Mouse (Mus musculus) intestine, embryonic 15.5 days (tissue): Measurements from ENCODE around the gene Arhgap24. TPM values are rescaled to one million over a fixed set of nuclear protein-coding genes. Genes with fewer than 3 reads are reported as not detected.

Experiments
- ATAC-seq: fragments of 200-750 bp; cut with Nextera tagmentation; 2 replicates; pipeline ENCODE4 v1.8.0; 2017; ENCODE audit warnings: moderate TSS enrichment, moderate library complexity
- H3K27ac ChIP-seq: fragments of 300-500 bp; sonication (generic); 2 replicates; pipeline ENCODE4 v1.5.1; 2015; ENCODE audit warnings: mild to moderate bottlenecking, inconsistent platforms
- H3K27me3 ChIP-seq: fragments of 300-500 bp; sonication (generic); replicated peaks from 2 replicates; pipeline ENCODE4 v1.6.1; 2015; ENCODE audit warnings: inconsistent platforms
- H3K36me3 ChIP-seq: fragments of 300-500 bp; sonication (generic); 2 replicates; pipeline ENCODE4 v1.6.1; 2015; ENCODE audit warnings: inconsistent platforms
- H3K4me1 ChIP-seq: fragments of 300-500 bp; sonication (generic); replicated peaks from 2 replicates; pipeline ENCODE4 v1.6.1; 2015; ENCODE audit warnings: inconsistent platforms
- H3K4me2 ChIP-seq: fragments of 300-500 bp; sonication (generic); replicated peaks from 2 replicates; pipeline ENCODE4 v1.6.1; 2015; ENCODE audit warnings: mild to moderate bottlenecking, inconsistent platforms
- H3K4me3 ChIP-seq: fragments of 300-500 bp; sonication (generic); replicated peaks from 2 replicates; pipeline ENCODE4 v1.5.1; 2015; ENCODE audit warnings: inconsistent platforms
- H3K9ac ChIP-seq: fragments of 300-500 bp; sonication (generic); 2 replicates; pipeline ENCODE4 v1.6.1; 2015; ENCODE audit warnings: inconsistent platforms
- H3K9me3 ChIP-seq: fragments of 300-500 bp; sonication (generic); 2 replicates; pipeline ENCODE4 v1.6.1; 2016; ENCODE audit warnings: inconsistent platforms
- WGBS: fragments of 180-500 bp; shearing (Covaris S2); methylation state at CpG from one replicate; pipeline ENCODE4 v1.1.7; 2015; 5-methylcytosine and 5-hydroxymethylcytosine counted together
- polyA plus RNA-seq: library from polyadenylated mRNA; unstranded; fragments of >200 nt; fragmentation: Nextera tagmentation; extraction: Ambion mirVana; gene quantifications from 2 replicates; pipeline ENCODE4 v1.2.1, GENCODE M21; 2015

Gene Arhgap24
- polyA plus RNA-seq, 1 experiment from 2014 or later: 12.0 TPM

- H3K4me2 ChIP-seq: no peak overlapping the region
- H3K27me3 ChIP-seq: no peaks in the 10 kb centered on the region
- ATAC-seq: no peak
- H3K9ac ChIP-seq: no peak overlapping the region
- H3K9me3 ChIP-seq: no peaks in the 10 kb centered on the region
- H3K27ac ChIP-seq: no peak overlapping the region
- H3K4me3 ChIP-seq: no peak overlapping the region
- no peaks in the 10 kb centered on the region for H3K4me1 ChIP-seq
- H3K36me3 ChIP-seq: no peaks in the 10 kb centered on the region
- WGBS: 73% methylated on average over 1 of the region's 1 CpGs
Observed at GRCm38 (mm10) chr5:102552533-102552932, 71.3 kb downstream of the Arhgap24 start.

- Histone ChIP-seq H3K9ac (no peak overlapping the region), H3K4me2 (no peak overlapping the region), H3K36me3 (no peaks in the 10 kb centered on the region), H3K4me1 (no peaks in the 10 kb centered on the region), H3K27ac (no peak overlapping the region), H3K27me3 (no peaks in the 10 kb centered on the region), H3K4me3 (no peak overlapping the region), H3K9me3 (no peaks in the 10 kb centered on the region)
- no peak for ATAC-seq
- 84% methylated on average over 4 of the region's 4 CpGs for WGBS
Observed at GRCm38 (mm10) chr5:102555958-102556357, 74.8 kb downstream of the Arhgap24 start.

- H3K27ac ChIP-seq: no peak overlapping the region
- no peak overlapping the region for H3K4me2 ChIP-seq
- no peak overlapping the region for H3K4me3 ChIP-seq
- no peaks in the 10 kb centered on the region for H3K27me3 ChIP-seq
- H3K9ac ChIP-seq: no peak overlapping the region
- H3K9me3 ChIP-seq: no peaks in the 10 kb centered on the region
- no peaks in the 10 kb centered on the region for H3K4me1 ChIP-seq
- H3K36me3 ChIP-seq: no peaks in the 10 kb centered on the region
- no peak for ATAC-seq
- 89% methylated on average over 6 of the region's 6 CpGs for WGBS
Observed at GRCm38 (mm10) chr5:102560270-102560669, 79.1 kb downstream of the Arhgap24 start.

DNA sequence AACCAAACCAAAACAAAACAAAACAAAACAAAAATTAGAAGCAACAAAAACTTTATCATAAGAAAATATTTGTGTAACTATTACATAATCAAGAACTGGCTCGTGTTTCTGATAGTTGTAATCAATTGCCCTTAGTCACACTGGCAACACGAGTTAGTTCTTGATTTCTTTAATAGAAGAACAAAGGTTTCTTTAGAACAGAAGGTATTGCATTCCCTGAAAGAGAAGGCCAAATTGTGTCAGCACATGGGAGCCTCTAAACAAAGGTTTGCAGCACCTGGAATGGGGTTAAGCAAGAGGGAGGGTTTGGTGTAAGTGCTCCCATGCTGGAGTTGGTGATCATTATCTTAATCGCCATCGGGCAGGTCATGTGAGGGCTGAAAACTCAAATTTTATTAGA, 82.8 kb downstream of the Arhgap24 start:
- WGBS: 77% methylated on average over 4 of the region's 4 CpGs
- no peaks in the 10 kb centered on the region for H3K27me3 ChIP-seq
- no peak overlapping the region for H3K9ac ChIP-seq
- H3K4me2 ChIP-seq: no peak overlapping the region
- no peaks in the 10 kb centered on the region for H3K4me1 ChIP-seq
- H3K9me3 ChIP-seq: no peaks in the 10 kb centered on the region
- no peak overlapping the region for H3K4me3 ChIP-seq
- H3K36me3 ChIP-seq: no peaks in the 10 kb centered on the region
- ATAC-seq: no peak
- no peak overlapping the region for H3K27ac ChIP-seq

DNA sequence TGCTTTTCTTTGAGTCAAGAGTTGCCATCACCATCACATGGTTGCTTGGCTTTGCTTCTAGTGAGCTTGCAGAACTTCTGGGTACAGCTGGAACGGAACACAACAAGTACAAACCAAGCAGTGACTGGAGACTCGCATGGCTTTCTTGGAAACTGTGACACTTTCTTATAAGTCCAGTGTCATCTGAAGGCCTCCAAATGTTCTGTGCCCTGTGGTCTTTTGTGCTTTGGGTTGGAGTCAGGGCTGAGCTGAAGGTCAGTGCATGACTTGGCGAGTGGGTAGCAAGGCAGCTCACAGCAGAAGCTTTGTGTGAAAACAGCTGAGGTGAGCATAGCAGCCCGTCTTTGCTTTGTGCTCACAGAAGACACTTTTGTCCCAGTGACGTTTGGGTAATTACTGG, 87.6 kb downstream of the Arhgap24 start:
- Histone ChIP-seq H3K27ac (no peak overlapping the region), H3K9me3 (no peaks in the 10 kb centered on the region), H3K4me3 (no peak overlapping the region), H3K9ac (no peak overlapping the region), H3K4me1 (no peaks in the 10 kb centered on the region), H3K4me2 (no peak overlapping the region), H3K36me3 (no peaks in the 10 kb centered on the region), H3K27me3 (no peaks in the 10 kb centered on the region)
- ATAC-seq: no peak
- 75% methylated on average over 5 of the region's 5 CpGs for WGBS

DNA sequence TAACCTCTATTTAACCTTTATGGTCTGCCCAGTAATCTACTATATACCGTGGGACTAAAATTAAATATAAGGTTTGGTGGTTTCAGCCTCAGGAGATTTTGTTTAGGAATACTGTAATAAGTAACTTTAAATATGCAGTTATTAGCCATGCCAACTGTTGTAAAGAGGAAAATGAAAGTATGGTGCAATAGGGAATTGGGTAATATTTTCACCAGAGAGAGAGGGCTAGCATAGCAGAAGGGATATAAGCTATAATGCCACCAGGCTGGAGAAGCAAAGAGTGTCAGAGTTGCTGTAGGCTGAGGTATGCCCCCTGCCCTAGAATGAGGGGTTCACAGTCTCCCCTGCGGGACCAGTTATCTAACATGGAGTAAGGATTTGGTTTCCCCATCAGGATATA, 90.3 kb downstream of the Arhgap24 start:
- WGBS: 88% methylated on average over 2 of the region's 2 CpGs
- H3K27me3 ChIP-seq: no peaks in the 10 kb centered on the region
- no peak overlapping the region for H3K4me3 ChIP-seq
- H3K9ac ChIP-seq: no peak overlapping the region
- H3K4me1 ChIP-seq: no peaks in the 10 kb centered on the region
- H3K9me3 ChIP-seq: no peaks in the 10 kb centered on the region
- no peak overlapping the region for H3K27ac ChIP-seq
- no peak overlapping the region for H3K4me2 ChIP-seq
- no peak for ATAC-seq
- no peaks in the 10 kb centered on the region for H3K36me3 ChIP-seq

DNA sequence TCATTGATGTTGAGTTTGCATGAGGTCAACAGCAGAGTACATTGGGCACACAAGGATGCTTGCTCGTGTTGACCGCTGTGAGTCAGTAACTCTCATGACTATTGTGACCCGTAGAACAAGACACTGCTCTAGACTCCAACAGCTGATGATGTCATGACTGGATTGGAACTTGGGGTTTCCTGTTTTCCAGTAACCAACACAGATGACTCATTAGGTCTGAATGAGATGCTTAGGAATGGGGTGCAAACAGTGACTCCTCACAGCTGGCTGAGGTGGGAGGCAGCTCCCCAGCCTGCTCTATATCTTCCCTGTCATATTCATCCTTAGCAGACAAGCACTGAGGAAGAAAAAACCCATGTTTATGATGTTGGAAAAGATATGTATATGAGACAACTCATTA, 95.6 kb downstream of the Arhgap24 start:
- no peak overlapping the region for H3K4me2 ChIP-seq
- no peak for ATAC-seq
- no peak overlapping the region for H3K27ac ChIP-seq

DNA sequence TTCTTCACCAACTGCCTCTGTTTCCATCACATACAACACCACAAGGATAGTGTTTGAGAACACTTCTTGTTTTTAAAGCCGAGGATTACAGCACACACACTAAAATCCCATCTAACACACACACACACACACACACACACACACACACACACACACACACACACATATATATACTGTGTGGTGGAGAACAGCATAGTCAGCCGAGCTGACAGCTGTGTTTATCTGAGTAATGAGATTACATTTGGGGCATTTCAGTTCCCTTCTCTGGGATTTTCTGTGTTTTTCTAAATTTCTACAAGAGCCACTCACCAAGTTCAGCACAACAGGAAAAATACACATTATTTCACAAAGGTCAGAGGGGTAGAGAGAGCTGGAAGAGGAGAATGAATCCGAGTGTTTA, 96.5 kb downstream of the Arhgap24 start:
- no peak overlapping the region for H3K4me3 ChIP-seq
- H3K4me1 ChIP-seq: 0 out of 2 replicates have a peak, but pooled peaks cover 4% of the 10 kb centered on the region
- H3K4me2 ChIP-seq: no peak overlapping the region
- no peaks in the 10 kb centered on the region for H3K9me3 ChIP-seq
- H3K27me3 ChIP-seq: no peaks in the 10 kb centered on the region
- 27% methylated on average over 3 of the region's 3 CpGs for WGBS
- H3K9ac ChIP-seq: no peak overlapping the region
- no peaks in the 10 kb centered on the region for H3K36me3 ChIP-seq
- H3K27ac ChIP-seq: peak overlapping the region; percentile 23; the same call in 1 of the 2 replicates
- peak; percentile 53; the same call in 1 of the 2 replicates for ATAC-seq

More for the DNA sequence above, 95.6 kb downstream of the Arhgap24 start:
- H3K9ac ChIP-seq: no peak overlapping the region
- no peaks in the 10 kb centered on the region for H3K27me3 ChIP-seq
- no peak overlapping the region for H3K4me3 ChIP-seq
- H3K9me3 ChIP-seq: no peaks in the 10 kb centered on the region
- no peaks in the 10 kb centered on the region for H3K36me3 ChIP-seq
- H3K4me1 ChIP-seq: 0 out of 2 replicates have a peak, but pooled peaks cover 4% of the 10 kb centered on the region
- 90% methylated on average over 3 of the region's 3 CpGs for WGBS

- Histone ChIP-seq H3K9ac (no peak overlapping the region), H3K27me3 (no peaks in the 10 kb centered on the region), H3K4me3 (no peak overlapping the region), H3K27ac (peak overlapping the region; percentile 23; the same call in 1 of the 2 replicates), H3K4me1 (0 out of 2 replicates have a peak, but pooled peaks cover 4% of the 10 kb centered on the region), H3K9me3 (no peaks in the 10 kb centered on the region), H3K36me3 (no peaks in the 10 kb centered on the region), H3K4me2 (no peak overlapping the region)
- no peak for ATAC-seq
- 34% methylated on average over 8 of the region's 8 CpGs for WGBS
Observed at GRCm38 (mm10) chr5:102578431-102578830, 97.2 kb downstream of the Arhgap24 start.

DNA sequence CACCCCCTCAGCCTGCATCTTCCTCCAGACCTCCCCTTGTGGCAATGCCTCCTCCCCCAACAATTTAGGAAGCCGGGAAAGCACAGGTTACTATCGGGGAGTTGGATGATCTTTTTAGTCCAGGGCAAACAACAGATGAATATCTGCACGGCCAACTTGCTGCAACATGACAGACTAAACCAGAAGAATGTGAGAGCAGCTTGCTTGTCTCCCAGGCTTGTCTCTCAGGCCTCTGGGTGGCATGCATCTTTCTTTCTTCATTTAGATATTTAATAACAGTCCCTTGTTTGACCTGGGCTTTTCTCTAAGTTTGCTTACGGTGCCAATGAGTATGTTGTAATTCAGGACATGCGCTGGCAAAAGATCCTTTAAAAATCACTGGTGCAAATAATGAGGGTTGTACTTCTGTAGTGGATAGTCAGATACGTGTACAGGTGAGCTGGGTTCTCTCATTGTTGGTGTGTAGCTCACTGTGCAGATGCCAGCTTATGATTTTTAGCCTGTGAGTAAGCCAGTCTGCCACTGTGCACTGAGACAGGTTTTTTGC, 101.7 kb downstream of the Arhgap24 start:
- no peak overlapping the region for H3K4me3 ChIP-seq
- H3K27me3 ChIP-seq: no peaks in the 10 kb centered on the region
- no peak overlapping the region for H3K9ac ChIP-seq
- 44% methylated on average over 6 of the region's 6 CpGs for WGBS
- H3K4me2 ChIP-seq: no peak overlapping the region
- no peaks in the 10 kb centered on the region for H3K9me3 ChIP-seq
- no peaks in the 10 kb centered on the region for H3K36me3 ChIP-seq
- 0 out of 2 replicates have a peak, but pooled peaks cover 4% of the 10 kb centered on the region for H3K4me1 ChIP-seq
- no peak overlapping the region for H3K27ac ChIP-seq
- ATAC-seq: no peak

DNA sequence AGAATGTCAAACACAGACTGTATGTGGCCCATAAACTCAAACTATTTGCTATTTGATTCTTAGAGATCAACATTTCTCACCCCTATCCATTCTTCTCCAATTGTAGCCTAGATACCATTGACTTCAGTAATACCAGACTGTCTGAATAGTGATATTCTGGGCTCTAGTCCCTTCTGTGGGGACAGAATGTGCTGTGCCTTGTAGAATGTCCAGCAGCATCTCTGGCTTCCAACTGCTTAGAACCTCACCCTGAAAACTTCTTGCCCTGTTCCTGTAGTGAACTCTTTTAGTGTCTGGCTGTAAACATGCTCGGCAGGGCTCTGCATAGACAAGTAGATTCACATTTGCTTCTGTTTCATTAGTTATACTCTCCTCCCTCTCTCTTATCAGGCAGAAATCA, 110.2 kb downstream of the Arhgap24 start:
- Histone ChIP-seq H3K4me1 (no peaks in the 10 kb centered on the region), H3K9me3 (no peaks in the 10 kb centered on the region), H3K27ac (no peak overlapping the region), H3K4me3 (no peak overlapping the region), H3K36me3 (no peaks in the 10 kb centered on the region), H3K27me3 (no peaks in the 10 kb centered on the region), H3K4me2 (no peak overlapping the region), H3K9ac (no peak overlapping the region)
- 63% methylated on average over 1 of the region's 1 CpGs for WGBS
- ATAC-seq: no peak

DNA sequence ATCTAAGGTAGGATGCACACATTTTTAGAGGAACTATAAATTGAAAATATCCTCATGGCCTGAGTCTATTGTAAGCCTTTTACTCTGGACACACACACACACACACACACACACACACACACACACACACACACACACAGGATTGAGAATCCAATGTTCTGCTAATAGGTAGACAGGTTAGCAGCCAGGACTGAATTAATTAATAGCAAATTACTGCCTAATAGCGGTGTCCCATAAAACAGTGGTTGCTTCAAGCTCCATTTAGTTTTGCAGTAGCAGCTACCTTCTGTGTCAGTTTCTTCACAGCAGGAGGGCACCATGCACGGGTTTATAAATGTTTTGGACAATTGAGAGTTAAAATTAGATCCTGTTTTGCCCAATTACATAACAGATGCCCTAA, 111.9 kb downstream of the Arhgap24 start:
- ATAC-seq: no peak
- H3K4me1 ChIP-seq: no peaks in the 10 kb centered on the region
- no peak overlapping the region for H3K4me2 ChIP-seq
- H3K9me3 ChIP-seq: no peaks in the 10 kb centered on the region
- H3K9ac ChIP-seq: no peak overlapping the region
- 83% methylated on average over 2 of the region's 2 CpGs for WGBS
- no peaks in the 10 kb centered on the region for H3K36me3 ChIP-seq
- no peaks in the 10 kb centered on the region for H3K27me3 ChIP-seq
- no peak overlapping the region for H3K27ac ChIP-seq
- no peak overlapping the region for H3K4me3 ChIP-seq

DNA sequence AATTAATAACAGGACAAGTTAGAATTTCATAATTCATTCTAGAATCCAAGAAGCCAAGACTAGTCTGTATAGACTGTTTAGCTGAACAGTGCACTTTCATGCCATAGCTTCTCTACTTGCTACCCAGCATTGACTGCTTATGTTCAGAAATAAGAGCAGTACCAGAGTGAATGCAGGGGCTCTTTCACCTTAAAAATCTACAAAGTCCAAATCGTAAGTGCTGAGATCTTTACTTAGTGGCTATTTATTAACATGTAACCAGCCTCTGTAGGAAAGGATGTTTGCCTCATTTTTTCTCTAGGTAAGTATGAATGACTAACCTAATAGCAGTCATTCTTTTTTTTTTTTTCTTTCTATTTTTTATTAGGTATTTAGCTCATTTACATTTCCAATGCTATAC, 117.9 kb downstream of the Arhgap24 start:
- Histone ChIP-seq H3K9me3 (no peaks in the 10 kb centered on the region), H3K4me1 (no peaks in the 10 kb centered on the region), H3K27ac (no peak overlapping the region), H3K36me3 (no peaks in the 10 kb centered on the region), H3K4me2 (no peak overlapping the region), H3K27me3 (no peaks in the 10 kb centered on the region), H3K4me3 (no peak overlapping the region), H3K9ac (no peak overlapping the region)
- 57% methylated on average over 1 of the region's 1 CpGs for WGBS
- peak; percentile 81 for ATAC-seq
